Mouse (Mus musculus) mesoderm, embryonic 11.5 days (tissue): Measurements from ENCODE around the gene Bag2.
"Not testable (repeated sequence)": the region's sequence is repeated elsewhere in the genome, so short reads cannot be mapped to it uniquely, and the experiment has no call there.

Experiments used
- DNase-seq: peaks from one replicate; pipeline ENCODE4 v3.0.0-alpha.2; 2012; ENCODE audit warnings: low read depth, low spot score

Gene Bag2

DNA sequence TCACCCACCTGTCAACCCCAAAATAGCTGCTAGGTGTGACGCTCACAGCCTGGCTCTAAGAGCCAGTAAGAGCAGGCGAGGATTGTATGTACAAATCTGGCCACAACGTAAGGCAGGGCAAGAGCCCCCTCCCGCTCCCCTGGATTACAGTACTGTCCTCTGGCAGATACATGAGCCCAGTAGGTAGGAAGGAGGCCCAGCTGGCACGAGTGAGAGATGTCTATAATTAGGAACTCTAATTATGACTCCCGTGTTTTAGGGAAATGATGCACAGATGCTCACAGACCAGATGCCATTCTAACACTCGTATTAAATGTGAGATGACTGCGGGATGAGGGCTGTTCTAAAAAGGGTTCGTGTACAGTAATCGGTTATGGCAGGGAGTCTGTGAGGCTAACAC lies 6.3 kb downstream of the Bag2 start:
- DNase-seq, result no peak

DNA sequence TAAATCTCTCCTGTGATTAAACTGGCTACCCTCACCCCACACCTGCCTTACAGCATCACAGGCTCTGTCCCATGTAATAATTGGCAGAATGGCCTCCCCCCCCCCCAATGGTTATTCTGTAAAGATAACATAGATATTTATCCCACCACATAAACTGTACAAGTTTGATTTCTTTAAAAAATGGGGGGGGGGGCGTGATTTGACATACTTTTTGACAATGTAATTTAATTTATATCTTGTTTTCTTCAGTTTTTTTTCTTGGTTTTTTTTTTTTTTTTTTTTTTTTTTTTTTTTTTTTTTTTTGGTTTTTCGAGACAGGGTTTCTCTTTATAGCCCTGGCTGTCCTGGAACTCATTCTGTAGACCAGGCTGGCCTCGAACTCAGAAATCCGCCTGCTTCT lies 7.9 kb downstream of the Bag2 start:
- not testable (repeated sequence) for DNase-seq

DNA sequence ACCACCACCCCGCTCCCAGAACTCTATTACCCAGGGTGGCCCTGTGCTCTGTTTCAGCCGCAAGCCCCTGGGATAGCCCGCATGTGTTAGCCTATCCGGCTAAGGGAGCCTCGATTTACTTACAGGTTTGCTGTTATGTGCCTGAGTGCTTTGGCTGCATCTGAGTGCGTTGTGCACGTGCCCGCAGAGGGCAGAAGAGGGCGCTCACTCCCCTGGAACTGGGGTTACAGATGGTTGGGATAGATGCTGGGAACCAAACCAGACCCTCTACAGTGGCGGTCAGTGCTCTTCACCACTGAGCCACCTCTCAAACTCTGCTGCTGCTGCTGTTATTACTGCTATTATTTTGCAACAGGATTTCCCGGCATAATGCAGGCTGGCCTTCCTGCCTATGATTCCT lies 8.5 kb downstream of the Bag2 start:
- DNase-seq, result no peak

DNA sequence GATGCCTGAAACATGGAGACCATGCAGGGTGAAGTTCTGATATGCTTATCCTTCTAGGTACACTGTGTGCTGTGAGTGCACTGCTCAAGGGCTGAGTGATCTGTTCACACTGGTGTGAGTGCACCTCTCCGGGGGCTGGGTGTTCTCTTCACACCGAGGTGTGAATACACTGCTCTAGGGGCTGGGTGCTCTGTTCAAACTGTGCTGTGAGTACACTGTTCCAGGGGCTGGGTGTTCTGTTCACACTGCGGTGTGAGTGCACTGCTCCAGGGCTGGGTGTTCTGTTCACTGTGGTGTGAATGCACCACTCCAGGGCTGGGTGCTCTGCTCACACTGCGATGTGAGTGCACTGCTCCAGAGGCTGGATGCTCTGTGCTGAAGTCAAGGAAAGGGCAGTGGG lies 11.7 kb downstream of the Bag2 start:
- no peak for DNase-seq

DNA sequence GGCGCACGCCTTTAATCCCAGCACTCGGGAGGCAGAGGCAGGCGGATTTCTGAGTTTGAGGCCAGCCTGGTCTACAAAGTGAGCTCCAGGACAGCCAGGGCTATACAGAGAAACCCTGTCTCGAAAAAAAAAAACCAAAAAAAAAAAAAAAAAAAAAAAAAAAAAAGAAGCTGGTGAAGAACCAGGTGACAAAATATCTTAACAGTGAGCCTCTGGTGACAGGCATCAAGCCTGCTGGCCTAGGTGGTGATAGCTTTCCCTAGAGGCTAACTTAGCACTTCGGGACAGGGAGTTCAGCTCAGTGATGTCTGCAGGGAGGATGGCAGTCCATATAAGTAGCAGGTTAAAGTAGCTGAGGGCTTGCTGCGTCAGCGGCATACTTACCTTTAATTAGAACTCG lies 12.8 kb downstream of the Bag2 start:
- DNase-seq, result not testable (repeated sequence)

- no peak for DNase-seq
Measured at GRCm38 (mm10) chr1:33742903-33743302, 14.7 kb downstream of the Bag2 start.

DNA sequence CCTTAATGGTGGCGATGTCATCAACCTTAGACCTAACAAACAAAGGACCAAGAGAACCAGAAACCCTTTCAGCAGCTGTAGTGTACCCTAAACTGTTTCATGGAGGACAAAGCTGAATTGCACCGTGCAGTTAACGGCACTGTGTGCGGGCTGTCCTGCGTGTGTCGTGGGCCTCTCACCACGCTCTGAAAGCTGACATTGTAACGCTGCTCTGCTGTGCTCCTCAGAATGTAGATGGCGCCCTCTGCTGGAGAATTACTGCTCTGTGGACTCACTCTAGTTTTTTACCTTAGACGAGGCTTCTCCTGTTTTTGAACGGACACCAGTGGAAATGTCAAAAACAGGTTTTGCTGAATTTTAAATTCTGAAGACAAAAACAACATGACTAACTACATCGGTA lies 18.3 kb downstream of the Bag2 start:
- DNase-seq, result peak; percentile 82

DNA sequence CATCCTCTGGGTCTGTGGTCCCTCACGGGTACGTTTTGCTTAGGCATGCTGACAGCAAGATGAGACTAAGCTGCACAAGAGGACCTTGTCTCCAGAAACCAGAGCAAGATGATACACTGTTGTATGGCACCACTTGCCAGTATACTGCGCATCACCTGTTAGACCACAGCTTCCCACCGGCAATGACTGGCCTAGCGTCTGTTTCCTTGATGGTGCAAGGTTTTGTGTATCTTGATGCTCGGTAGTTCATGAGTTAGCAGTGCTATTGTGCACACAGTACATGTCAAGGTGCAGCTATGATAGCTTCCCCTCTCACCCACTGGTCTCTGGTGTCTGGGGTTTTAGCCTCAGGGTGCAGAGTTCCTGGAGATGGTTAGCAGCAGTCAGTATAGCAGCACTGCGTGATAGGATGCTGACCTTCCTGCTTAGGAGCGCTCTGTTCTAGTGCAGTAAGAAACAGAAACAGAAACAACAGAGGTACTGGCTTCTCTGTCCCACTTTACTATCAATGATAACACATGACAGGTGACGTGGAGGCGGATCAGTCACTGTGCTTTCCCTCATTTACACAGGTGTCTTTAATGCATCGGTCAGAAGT lies 18.8 kb downstream of the Bag2 start:
- no peak for DNase-seq

GRCm38 (mm10) chr1:33738281-33738680 lies 19.3 kb downstream of the Bag2 start:
- DNase-seq, result no peak

GRCm38 (mm10) chr1:33734001-33734685 lies 23.5 kb downstream of the Bag2 start:
- DNase-seq, result no peak

- DNase-seq, result no peak
Measured at GRCm38 (mm10) chr1:33733044-33733443, 24.6 kb downstream of the Bag2 start.

DNA sequence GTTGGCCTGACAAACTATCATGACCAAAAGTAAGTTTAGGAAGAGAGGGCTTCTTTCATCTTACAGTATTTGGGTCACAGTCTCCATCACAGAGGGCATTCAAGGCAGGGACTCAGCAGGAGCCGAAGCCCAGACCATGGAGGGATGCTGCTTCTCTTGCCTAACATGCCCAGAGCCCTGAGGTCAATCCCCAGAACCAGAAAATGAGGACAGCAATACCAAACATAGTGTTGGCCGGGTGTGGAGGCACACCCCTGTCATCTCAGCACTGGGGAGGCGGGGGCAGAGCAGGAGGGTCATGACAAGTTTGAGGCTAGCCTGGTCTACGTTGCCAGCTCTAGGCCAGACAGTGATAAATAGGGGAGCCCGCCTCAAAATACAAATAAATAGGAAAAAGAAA lies 32.5 kb downstream of the Bag2 start:
- DNase-seq, result no peak

DNA sequence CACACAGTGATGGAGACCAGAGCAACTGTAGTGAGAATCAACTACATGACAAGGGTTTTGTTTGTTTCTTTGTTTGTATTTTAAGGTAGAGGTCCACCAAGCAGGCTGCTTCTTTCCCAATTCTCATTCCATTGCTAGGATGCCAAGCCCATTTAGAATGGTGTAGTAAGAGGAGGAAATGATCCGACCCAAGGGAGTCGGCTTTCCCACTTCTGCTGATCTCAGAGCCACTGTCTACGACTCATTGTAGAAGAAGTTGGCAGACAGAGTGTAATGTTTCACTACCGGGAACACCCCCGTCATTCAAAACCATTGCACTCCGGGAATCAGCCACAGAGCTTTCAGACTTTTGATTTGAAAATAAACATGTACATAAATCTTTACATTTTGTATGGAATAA lies 33.1 kb downstream of the Bag2 start:
- DNase-seq, result no peak

- no peak for DNase-seq
Measured at GRCm38 (mm10) chr1:33721020-33721419, 36.6 kb downstream of the Bag2 start.

GRCm38 (mm10) chr1:33720231-33720630 lies 37.4 kb downstream of the Bag2 start:
- DNase-seq, result no peak

GRCm38 (mm10) chr1:33719733-33720225 lies 37.8 kb downstream of the Bag2 start, which contains the start of gene Rab23:
Gene Rab23, plus strand, starts transcription at chr1:33719887.
- DNase-seq, result peak; percentile 89

GRCm38 (mm10) chr1:33717636-33718035 lies 40.0 kb downstream of the Bag2 start:
- no peak for DNase-seq

GRCm38 (mm10) chr1:33714796-33715195 lies 42.8 kb downstream of the Bag2 start:
- DNase-seq, result peak; percentile 43

DNA sequence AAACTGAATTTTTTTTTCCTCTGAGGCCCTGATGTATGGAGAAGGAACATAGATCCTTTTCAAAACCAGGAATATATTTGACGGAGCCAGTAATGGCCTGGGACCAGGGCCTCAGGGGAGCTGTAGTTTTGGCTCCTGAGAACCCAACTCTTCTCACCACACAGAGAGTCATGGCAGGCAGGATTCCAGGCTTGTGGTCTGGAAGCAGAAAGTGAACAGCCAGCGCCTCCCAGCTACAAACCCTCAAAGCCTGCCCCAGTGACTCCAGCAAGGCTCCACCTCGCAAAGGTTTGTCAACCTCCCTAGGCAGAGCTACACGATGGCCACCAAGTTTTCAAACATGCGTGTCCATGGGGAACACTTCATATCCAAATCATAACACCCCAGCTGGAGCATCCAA lies 45.6 kb downstream of the Bag2 start:
- DNase-seq, result no peak

DNA sequence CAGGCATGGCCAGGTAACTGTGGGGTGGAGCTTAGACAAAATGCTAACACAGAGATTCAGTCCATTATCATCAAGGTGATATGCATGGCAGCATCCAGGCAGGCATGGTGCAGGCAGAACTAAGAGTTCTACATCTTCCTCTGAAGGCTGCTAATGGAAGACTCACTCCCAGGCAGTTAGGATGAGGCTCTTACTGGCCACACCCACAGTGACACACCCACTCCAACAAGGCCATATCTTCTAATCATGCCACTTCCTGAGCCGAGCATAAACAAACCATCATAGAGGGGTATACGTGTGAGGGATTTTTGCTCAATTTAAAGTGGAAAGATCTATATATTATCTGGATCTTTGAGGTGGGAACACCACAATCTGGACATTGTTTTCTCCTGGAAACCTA lies 48.0 kb downstream of the Bag2 start:
- no peak for DNase-seq

DNA sequence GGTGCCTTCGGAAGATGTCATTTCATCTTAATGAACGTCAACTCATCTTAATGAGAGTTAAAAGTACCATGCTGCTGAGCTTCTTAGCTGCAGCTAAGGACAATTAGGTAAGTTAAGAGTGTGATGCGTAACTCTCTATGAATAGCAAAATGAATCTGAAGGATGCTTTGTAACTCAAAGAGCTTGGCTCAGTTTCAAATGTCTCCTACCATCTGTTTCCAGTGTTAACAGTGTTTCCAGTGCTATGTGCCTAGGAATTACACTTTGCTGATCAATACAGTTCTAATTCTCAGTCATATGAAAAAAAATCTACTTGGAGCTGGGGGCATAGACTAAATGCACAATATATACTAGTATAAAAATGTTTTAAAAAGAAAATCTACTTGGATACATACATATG lies 56.4 kb downstream of the Bag2 start:
- DNase-seq, result no peak

DNA sequence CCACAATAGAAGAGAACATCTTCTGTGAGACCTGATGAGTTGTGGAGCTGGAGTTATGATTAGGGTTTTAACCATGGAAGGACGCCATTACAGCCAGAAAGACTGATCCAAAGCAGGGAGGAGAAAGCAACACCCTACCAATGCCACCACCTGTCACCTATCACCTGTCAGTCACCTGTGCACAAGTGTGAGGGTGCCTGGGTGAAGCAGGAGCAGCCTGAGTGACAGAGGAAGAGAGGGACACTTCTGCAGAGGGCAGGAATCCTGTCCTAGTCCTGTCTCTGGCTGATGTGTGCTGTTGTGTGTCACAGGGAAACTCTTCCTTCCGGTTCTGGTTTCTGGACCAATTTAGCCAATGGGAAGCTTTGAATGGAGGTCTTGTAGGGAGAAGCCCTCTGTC lies 61.6 kb downstream of the Bag2 start:
- no peak for DNase-seq
